Mouse (Mus musculus) MEL (cell line): Measurements from ENCODE around the gene Hipk4.
A peak's percentile ranks its signal among the peaks of the same experiment; 100 is the strongest.

ENCODE experiments used
- CTCF ChIP-seq, 3 experiments: IDR thresholded peaks in 2 of 3; conservative IDR thresholded peaks in 1 of 3; 2 replicates each; pipeline ENCODE4 v1.5.1; 2011 to 2012; ENCODE audit warnings: low read length in 3 of 3, low read depth in 2 of 3, mild to moderate bottlenecking in 2 of 3, improper control_type of control experiment in 1 of 3, inconsistent platforms in 1 of 3, mixed read lengths in 1 of 3, moderate library complexity in 1 of 3; ENCODE audit not compliant: control insufficient read depth in 1 of 3, insufficient read depth in 1 of 3, poor library complexity in 1 of 3, severe bottlenecking in 1 of 3
- E2F4 ChIP-seq: IDR thresholded peaks from 2 replicates; pipeline ENCODE4 v1.6.1; 2011; ENCODE audit warnings: low read depth, low read length, improper control_type of control experiment, borderline replicate concordance
- HCFC1 ChIP-seq: IDR thresholded peaks from 2 replicates; pipeline ENCODE4 v1.6.1; 2012; ENCODE audit warnings: low read depth, mild to moderate bottlenecking, inconsistent platforms, low read length, improper control_type of control experiment, moderate library complexity
- KAT2A ChIP-seq: conservative IDR thresholded peaks from 2 replicates; pipeline ENCODE4 v1.6.1; 2012; ENCODE audit warnings: low read depth, low read length, improper control_type of control experiment, inconsistent platforms
- MAFK ChIP-seq: IDR thresholded peaks from 2 replicates; pipeline ENCODE4 v1.6.1; 2011; ENCODE audit warnings: low read depth, mild to moderate bottlenecking, low read length, improper control_type of control experiment, borderline replicate concordance
- MAX ChIP-seq: IDR thresholded peaks from 2 replicates; pipeline ENCODE4 v1.6.1; 2011; ENCODE audit warnings: low read length, improper control_type of control experiment
- MEF2A ChIP-seq: IDR thresholded peaks from 2 replicates; pipeline ENCODE4 v1.6.1; 2014; ENCODE audit warnings: low read depth, mild to moderate bottlenecking, inconsistent platforms, low read length, improper control_type of control experiment; ENCODE audit not compliant: poor library complexity, insufficient replicate concordance, severe bottlenecking; ENCODE audit errors: extremely low read depth
- POLR2A ChIP-seq, 2 experiments: IDR thresholded peaks; 2 replicates each; pipeline ENCODE4 v1.6.1; 2011 to 2012; ENCODE audit warnings: low read length in 2 of 2, mild to moderate bottlenecking in 2 of 2, control low read depth in 1 of 2, improper control_type of control experiment in 1 of 2, low read depth in 1 of 2, moderate library complexity in 1 of 2; ENCODE audit not compliant: control insufficient read depth in 1 of 2, insufficient read depth in 1 of 2, poor library complexity in 1 of 2
- TAL1 ChIP-seq: IDR thresholded peaks from 2 replicates; pipeline ENCODE4 v1.6.1; 2012; ENCODE audit warnings: mild to moderate bottlenecking, inconsistent platforms, low read length, moderate library complexity, mixed read lengths
- TBP ChIP-seq: IDR thresholded peaks from 2 replicates; pipeline ENCODE4 v1.8.0; 2011; ENCODE audit warnings: low read depth, low read length, improper control_type of control experiment
- TCF12 ChIP-seq: IDR thresholded peaks from 2 replicates; pipeline ENCODE4 v1.6.1; 2014; ENCODE audit warnings: low read depth, mild to moderate bottlenecking, inconsistent platforms, low read length, improper control_type of control experiment, moderate library complexity
- USF1 ChIP-seq: IDR thresholded peaks from 2 replicates; pipeline ENCODE4 v1.6.1; 2014; ENCODE audit warnings: low read depth, mild to moderate bottlenecking, inconsistent platforms, low read length, improper control_type of control experiment, moderate library complexity
- ZC3H11A ChIP-seq: IDR thresholded peaks from 2 replicates; pipeline ENCODE4 v1.6.1; 2012; ENCODE audit warnings: low read depth, mild to moderate bottlenecking, inconsistent platforms, low read length, improper control_type of control experiment

DNA sequence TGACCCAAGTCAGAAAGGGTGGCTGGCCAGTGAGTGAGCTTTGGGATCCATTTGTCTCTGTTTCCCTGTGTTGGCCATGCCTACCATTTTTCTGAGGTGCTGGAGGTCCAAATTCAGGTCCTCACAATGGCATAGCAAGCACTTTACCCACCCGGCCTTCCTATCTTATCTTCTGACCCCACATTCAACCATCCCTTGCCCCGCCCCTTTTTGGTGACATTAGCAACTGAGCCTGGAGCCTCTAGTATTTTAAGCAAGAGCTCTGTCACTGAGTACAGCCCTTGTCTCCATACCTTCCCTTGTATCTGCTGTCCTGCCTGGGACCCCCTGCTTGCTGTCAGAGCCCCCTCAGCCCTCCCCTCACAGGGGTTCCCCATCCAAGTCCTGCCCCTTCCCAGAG, 12.3 kb downstream of the Hipk4 start:
- TF ChIP-seq KAT2A (no peak), CTCF (IDR thresholded peaks at IDR 0.05 in 2 of 3, conservative IDR thresholded peaks at IDR 0.05 in 1 of 3; ENCODE audit: control insufficient read depth in 1 of 3, insufficient read depth in 1 of 3, low read depth in 2 of 3, low read length in 3 of 3, poor library complexity in 1 of 3, severe bottlenecking in 1 of 3) (no peak), E2F4 (no peak), MAFK (no peak), POLR2A (IDR thresholded peaks at IDR 0.05; ENCODE audit: control insufficient read depth in 1 of 2, insufficient read depth in 1 of 2, low read depth in 1 of 2, low read length in 2 of 2, poor library complexity in 1 of 2) (no peak), TCF12 (no peak), HCFC1 (no peak), ZC3H11A (no peak), TBP (no peak), USF1 (no peak), MEF2A (no peak), TAL1 (peak; percentile 47), MAX (no peak)
